Mouse (Mus musculus): ENCODE data around the gene Il33. TPM values are rescaled to one million over a fixed set of nuclear protein-coding genes. Genes with fewer than 3 reads are reported as not detected.

Gene Il33
- total RNA-seq, 2 experiments from 2014 or later, result not detected

DNA sequence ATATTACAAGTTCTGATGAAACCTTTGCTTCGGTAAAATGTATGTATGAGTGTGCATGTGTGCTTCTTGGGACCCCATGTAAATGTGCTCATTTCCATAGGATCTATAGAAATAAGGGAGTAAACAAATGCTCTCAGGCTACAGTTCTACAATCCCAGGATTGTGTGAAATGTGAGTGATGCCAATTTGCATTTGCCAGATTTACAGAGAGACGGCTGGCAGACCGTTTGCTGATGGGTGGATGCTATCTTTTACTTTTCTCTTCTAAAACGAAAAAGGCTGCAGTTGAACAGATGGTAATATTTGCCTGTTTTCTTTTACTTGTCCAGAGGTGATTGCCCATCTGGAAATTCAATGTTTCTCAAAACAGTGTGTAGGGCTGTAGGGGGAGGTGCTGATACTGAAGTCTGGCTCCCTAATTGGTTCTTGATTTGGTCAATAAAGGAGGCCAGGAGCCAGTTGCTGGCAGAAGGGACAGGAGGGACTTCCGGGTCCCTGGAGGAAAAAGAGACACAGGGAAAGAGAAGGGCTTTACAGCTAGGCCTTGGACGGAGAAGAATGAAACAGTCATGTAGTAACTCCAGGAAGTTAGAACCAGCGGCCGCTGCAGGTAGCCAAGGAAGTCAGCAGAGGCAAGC lies 54.7 kb downstream of the Il33 start:
- no peak for ATAC-seq (replicated peaks; ENCODE audit: poor library complexity, severe bottlenecking)

GRCm38 (mm10) chr19:29984208-29985005 lies 59.5 kb downstream of the Il33 start:
- ATAC-seq (replicated peaks; ENCODE audit: poor library complexity, severe bottlenecking), result no peak

- no peak for ATAC-seq (replicated peaks; ENCODE audit: poor library complexity, severe bottlenecking)
Measured at GRCm38 (mm10) chr19:29986464-29987091, 61.7 kb downstream of the Il33 start.

DNA sequence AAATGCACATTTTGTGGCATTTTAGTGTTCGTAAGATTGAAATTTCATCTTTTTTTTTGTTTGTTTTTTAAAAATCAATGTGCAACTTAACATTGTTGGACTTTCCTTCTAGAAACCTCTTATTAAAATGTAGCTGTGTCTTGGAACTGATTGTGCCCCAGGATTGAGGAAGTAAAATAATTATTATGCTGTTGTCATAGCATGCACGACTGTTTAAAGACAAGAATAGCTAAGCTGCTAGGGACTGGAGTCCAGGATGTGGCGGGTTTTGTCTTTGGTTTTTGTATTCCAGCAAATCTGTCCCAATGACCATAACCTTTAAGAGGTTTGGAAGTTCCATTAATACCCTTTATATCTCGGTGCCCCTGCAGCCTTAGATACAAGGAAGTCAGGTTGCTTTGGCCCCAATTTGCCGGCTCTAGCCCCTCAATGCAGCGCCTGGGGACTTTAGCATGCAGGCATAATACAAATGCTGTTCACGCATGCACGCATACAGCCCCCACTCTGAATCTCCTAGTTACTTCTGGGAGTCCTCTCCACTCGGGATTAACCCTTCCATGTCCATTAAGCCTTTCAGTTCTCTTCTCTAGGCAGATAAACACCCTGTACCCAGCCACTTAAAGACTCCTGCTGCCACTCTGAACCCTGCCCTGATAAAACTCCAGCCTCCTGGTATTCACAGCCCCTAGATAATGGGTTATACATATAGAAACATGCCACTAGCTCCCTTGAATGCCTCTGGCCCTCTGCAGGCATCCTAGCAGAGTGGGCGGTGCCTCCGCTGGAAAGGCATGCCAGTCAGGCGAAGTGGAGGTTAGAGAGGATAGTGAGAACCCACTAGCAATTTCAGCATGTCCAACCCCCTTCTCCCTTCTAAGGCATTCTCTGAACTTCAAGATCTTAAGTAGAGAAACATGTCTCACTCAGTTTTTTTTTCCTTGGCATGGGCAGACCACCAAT lies 75.8 kb downstream of the Il33 start:
- ATAC-seq (replicated peaks; ENCODE audit: poor library complexity, severe bottlenecking), result no peak

- ATAC-seq (replicated peaks; ENCODE audit: poor library complexity, severe bottlenecking), result no peak
Measured at GRCm38 (mm10) chr19:30001550-30001949, 76.6 kb downstream of the Il33 start.

DNA sequence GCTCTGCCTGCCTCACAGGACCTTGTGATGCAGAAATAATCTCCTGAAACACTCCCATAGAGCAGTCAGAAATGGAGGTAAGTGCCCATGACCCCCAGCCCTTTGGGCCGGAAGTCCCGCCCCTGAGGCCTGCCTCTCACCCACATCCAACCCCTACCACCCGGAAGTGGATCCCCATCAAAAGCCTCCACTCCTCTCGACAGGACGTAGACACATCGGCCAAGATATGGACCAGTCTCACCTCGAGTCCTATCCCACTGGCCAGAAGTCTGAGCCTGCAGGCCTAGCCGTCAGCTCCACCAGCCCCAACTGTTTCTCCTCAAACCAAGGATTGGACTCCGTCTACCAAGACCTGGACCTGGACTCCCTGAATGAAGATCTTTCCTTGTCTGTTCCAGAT lies 78.7 kb downstream of the Il33 start, which contains the start of gene Trpd52l3:
Gene Trpd52l3, plus strand, starts transcription at position 170 of the 400 bp plus-strand sequence.
- no peak for ATAC-seq (replicated peaks; ENCODE audit: poor library complexity, severe bottlenecking)

DNA sequence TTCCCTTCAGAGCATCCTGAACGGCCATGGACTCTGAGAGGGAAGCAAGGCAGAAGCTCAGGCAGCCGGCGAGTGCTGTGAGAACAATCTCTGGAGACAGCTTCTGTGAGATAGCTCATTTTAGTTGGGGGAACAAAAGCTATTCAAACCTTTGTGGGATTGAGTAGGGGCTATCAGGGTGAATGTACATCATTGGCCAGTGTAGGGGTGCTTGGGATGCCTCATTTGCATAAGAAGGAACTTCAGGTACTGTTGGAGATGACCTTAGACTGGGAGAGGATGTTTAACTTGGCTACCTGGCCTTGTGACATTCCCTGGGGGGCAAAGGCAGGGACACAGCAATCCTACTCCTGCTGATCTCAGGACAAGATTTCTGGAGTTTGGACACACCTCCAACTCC lies 81.5 kb downstream of the Il33 start:
- no peak for ATAC-seq (replicated peaks; ENCODE audit: poor library complexity, severe bottlenecking)

Other genes with a start within 250 kb of the Il33 start
- gene Mlana, start 227.3 kb upstream of the Il33 start, total RNA-seq (2014; fragmentation: Nextera tagmentation), result not detected in 2 replicates
- not detected in 2 replicates for gene Mlana, start 227.3 kb upstream of the Il33 start, total RNA-seq (2017)
- 20.2 and 22.3 TPM in 2 replicates for gene 9930021J03Rik, start 119.1 kb upstream of the Il33 start, total RNA-seq (2014; fragmentation: Nextera tagmentation)
- 9.6 and 13.0 TPM in 2 replicates for gene 9930021J03Rik, start 119.1 kb upstream of the Il33 start, total RNA-seq (2017)
- 8.8 and 13.2 TPM in 2 replicates for gene Ranbp6, start 112.1 kb upstream of the Il33 start, total RNA-seq (2014; fragmentation: Nextera tagmentation)
- gene Ranbp6, start 112.1 kb upstream of the Il33 start, total RNA-seq (2017), result 19.2 and 27.7 TPM in 2 replicates
- not detected in 2 replicates for gene Trpd52l3, start 78.7 kb downstream of the Il33 start, total RNA-seq (2014; fragmentation: Nextera tagmentation)
- not detected in 2 replicates for gene Trpd52l3, start 78.7 kb downstream of the Il33 start, total RNA-seq (2017)
- gene Uhrf2, start 105.4 kb downstream of the Il33 start, total RNA-seq (2014; fragmentation: Nextera tagmentation), result 72.0 and 99.0 TPM in 2 replicates
- gene Uhrf2, start 105.4 kb downstream of the Il33 start, total RNA-seq (2017), result 53.7 and 72.7 TPM in 2 replicates

Measured in granulocyte monocyte progenitor cell, adult 5-6 weeks (primary cell).